Mouse (Mus musculus): Measurements from ENCODE around the gene Zfp618.

DNA sequence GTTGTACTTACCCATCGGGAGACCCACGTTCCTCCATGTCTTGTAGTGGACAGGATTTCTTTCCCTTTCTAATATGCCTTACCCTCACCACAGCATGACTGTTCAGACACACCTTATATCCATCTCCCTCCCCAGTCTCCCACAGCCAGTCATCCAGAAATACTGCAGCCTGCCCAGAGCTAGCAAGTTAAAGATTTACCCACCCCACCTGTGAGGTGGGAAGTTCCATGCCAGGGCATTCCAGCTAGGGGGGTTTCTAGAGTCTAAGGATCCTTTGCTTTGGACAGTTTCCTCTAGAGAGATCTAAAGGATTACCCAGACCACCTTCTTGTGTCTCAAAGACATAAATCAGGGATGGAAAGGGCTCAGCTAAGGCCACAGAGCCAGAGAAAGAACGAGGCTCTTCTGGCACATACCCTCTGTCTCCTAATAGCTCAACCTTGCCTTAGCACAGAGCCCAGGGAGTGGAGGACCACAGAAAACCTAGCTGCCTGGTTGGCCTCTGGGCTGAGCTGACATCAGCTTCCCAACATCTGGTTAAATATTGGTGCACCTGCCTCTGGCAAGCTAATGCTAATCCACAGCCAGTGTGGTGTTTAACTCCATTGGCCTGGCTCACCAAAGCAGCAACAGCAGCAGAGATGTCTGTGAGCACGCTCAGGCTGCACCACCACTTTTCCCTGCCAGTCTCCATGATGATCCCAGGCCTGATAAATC, 206.8 kb downstream of the Zfp618 start, which contains the start of gene Kif12:
- TF ChIP-seq CTCF (IDR thresholded peaks at IDR 0.05; ENCODE audit: low read depth, low read length) (no peak), POLR2AphosphoS5 (IDR thresholded peaks at IDR 0.05; ENCODE audit: insufficient replicate concordance, low read depth, low read length) (no peak), TAL1 (conservative IDR thresholded peaks at IDR 0.05; ENCODE audit: low read depth, low read length) (no peak), GATA1 (IDR thresholded peaks at IDR 0.05; ENCODE audit: borderline replicate concordance, low read length) (no peak)

Data from G1E (cell line).